14 mouse cellular contexts compared by ENCODE assay signal in genomic region chr7:128206152-128206551, GRCm38 (mm10). TPM values are rescaled to one million over a fixed set of nuclear protein-coding genes. Genes with fewer than 3 reads are reported as not detected.
DNase-seq lines count a peak whose midpoint lies in the region; ATAC-seq and TF ChIP-seq lines count a peak whose summit lies in the region.
"Had no signal": no experiment of that assay in that cellular context is flagged by ENCODE, and none has a peak within 500 bp of the region (broad histone marks: within the 10 kb centered on the region; RNA-seq: fewer than 3 reads in every experiment).

TSS of gene Cox6a2 (minus strand) at chr7:128206387.

- intact Hi-C loops in heart, postnatal 36 days (cut with DNase I): loop anchor here (5.0 to 10.0 kb wide), 2 partner anchors 214 to 411 kb away; partner anchors contain the start of gene Pycard
- intact Hi-C loops in left cerebral cortex, postnatal 36 days (cut with DNase I): loop anchor here (5.0 kb wide), 1 partner anchor 219 kb away; no protein-coding TSS in a partner anchor

- no peak for ATAC-seq in inflammation-experienced regulatory T-cells, adult 6 months

- 73% methylated on average over 6 of the region's 6 CpGs for WGBS in bone marrow, adult 2 months

- H3K4me1 ChIP-seq in bone marrow, adult 2 months (ENCODE audit: control insufficient read depth, insufficient read depth, low read length): peaks cover 4% of the 10 kb centered on the region
- H3K4me1 ChIP-seq: liver, embryonic 13.5 days had no signal

- no peak for DNase-seq in frontal cortex, adult 2 months (ENCODE audit: extremely low spot score in 1 of 2, low spot score in 1 of 2)
- no peak for DNase-seq in frontal cortex, postnatal 36 days (ENCODE audit: low spot score in 2 of 2)
- DNase-seq in heart, adult 18-20 months: peak; percentile 71 to 84
- DNase-seq in heart, postnatal 36 days: peak; percentile 45 to 50
- DNase-seq in left cerebral cortex, postnatal 36 days (ENCODE audit: low spot score in 2 of 2): no peak
- DNase-seq in thymus, postnatal 36 days: no peak
- DNase-seq: adrenal gland, postnatal 36 days; B cell, adult 2 months; liver, embryonic 13.5 days; midbrain, embryonic 14.5 days had no signal

- peak within 1 kb of the TSS; percentile 4 for H3K4me3 ChIP-seq in bone marrow, adult 2 months (replicated peaks; ENCODE audit: control insufficient read depth, low read depth, low read length)
- H3K4me3 ChIP-seq: liver, embryonic 13.5 days had no signal

- peak within 1 kb of the TSS; percentile 19; the same call in 1 of the 2 replicates for H3K27ac ChIP-seq in bone marrow, adult 2 months (ENCODE audit: control insufficient read depth, insufficient read depth, low read depth, low read length, poor library complexity)
- H3K27ac ChIP-seq: hindbrain, embryonic 14.5 days; liver, embryonic 13.5 days had no signal

- no peak for TF ChIP-seq POLR2A in bone marrow, adult 2 months (IDR thresholded peaks at IDR 0.05; ENCODE audit: borderline replicate concordance, control insufficient read depth, low read depth, low read length)

- TF ChIP-seq CTCF in bone marrow, adult 2 months (IDR thresholded peaks at IDR 0.05; ENCODE audit: control insufficient read depth, insufficient read depth, low read length): no peak

RNA-seq across cellular contexts. Expression of gene Cox6a2, which starts in this region (rescaled TPM):
- 13.8 and 28.8 TPM in 2 replicates for polyA plus RNA-seq in frontal cortex, adult 2 months (2012; rRNA removed)
- 8.4 TPM in 1 of 2 replicates, not detected in the other for polyA plus RNA-seq in bone marrow, adult 2 months (2011; ENCODE audit: insufficient read depth, insufficient read length, low replicate concordance, missing spikeins)
- total RNA-seq in heart, adult 18-20 months (2021): 1,000 to 10,000 TPM; 2,762 to 2,913 TPM
- 1,000 to 10,000 TPM; 2,318 to 2,864 TPM for total RNA-seq in heart, postnatal 36 days (2021)
- 1 to 10 TPM; 7.4 to 8.7 TPM for total RNA-seq in left cerebral cortex, postnatal 36 days (2021)
- 1 to 10 TPM in 1 of 3 experiments, not detected in 2; 1.5 TPM for polyA plus RNA-seq in inflammation-experienced regulatory T-cells, adult 6 months (2017; shearing (Covaris generic))
- total RNA-seq: neutrophil, adult 5-6 weeks had no signal
- polyA plus RNA-seq: hindbrain, embryonic 14.5 days; midbrain, embryonic 14.5 days had no signal

Comparison
In these comparisons a context has a peak if more than half of its experiments do, and no peak if none do; other contexts are left out.
1. RNA of gene Cox6a2 (total RNA-seq): 2,762 to 2,913 TPM in heart, adult 18-20 months and 2,318 to 2,864 TPM in heart, postnatal 36 days; 7.4 to 8.7 TPM in left cerebral cortex, postnatal 36 days; every median in the first group is over 100 times any median in the second.
2. DNase-seq: peak in heart, adult 18-20 months (2 of 2) and heart, postnatal 36 days (2 of 2); none in frontal cortex, adult 2 months (0 of 2), frontal cortex, postnatal 36 days (0 of 2), left cerebral cortex, postnatal 36 days (0 of 2) and thymus, postnatal 36 days (0 of 2).